Mouse (Mus musculus): ENCODE results near the gene Flcn. TPM values are rescaled to one million over a fixed set of nuclear protein-coding genes. Genes with fewer than 3 reads are reported as not detected.

Flcn gene
- total RNA-seq, 1 experiment, result 24.6 TPM

DNA sequence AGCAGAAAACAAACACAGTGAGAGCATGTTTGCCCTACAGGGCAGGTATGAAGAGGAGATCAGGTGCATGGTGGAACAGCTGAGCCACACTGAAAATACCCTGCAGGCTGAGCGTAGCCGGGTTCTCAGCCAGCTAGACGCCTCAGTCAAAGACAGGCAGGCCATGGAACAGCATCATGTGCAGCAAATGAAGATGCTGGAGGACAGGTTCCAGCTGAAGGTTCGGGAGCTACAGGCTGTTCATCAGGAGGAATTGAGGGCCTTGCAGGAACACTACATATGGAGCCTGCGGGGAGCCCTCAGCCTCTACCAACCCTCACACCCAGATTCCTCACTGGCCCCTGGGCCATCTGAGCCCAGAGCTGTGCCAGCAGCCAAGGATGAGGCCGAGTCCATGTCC is 49.0 kb downstream of the Flcn start:
- H3K9ac ChIP-seq (ENCODE audit: insufficient read depth, low read depth, low read length, poor library complexity, severe bottlenecking), result no peak overlapping the region
- DNase-seq (ENCODE audit: low read depth, low spot score), result no peak
- H3K4me3 ChIP-seq (ENCODE audit: insufficient read depth in 1 of 2, low read depth in 1 of 2, low read length in 2 of 2, poor library complexity in 1 of 2, severe bottlenecking in 1 of 2), result no peak overlapping the region
- no peaks in the 10 kb centered on the region for H3K9me3 ChIP-seq (ENCODE audit: control insufficient read depth, insufficient read depth, low read depth, low read length)
- in situ Hi-C loops (cut with MboI; ENCODE audit: low sequenced_read_pairs in 2 of 2, unreplicated experiment in 2 of 2), result no loop called here
- no peaks in the 10 kb centered on the region for H3K4me1 ChIP-seq (ENCODE audit: control insufficient read depth in 2 of 2, insufficient read depth in 2 of 2, low read length in 2 of 2, poor library complexity in 1 of 2)
- peaks cover 17% of the 10 kb centered on the region; the same call in 1 of the 2 replicates for H3K36me3 ChIP-seq (ENCODE audit: control insufficient read depth, insufficient read depth, low read length, poor library complexity, severe bottlenecking)
- TF ChIP-seq ZC3H11A (IDR thresholded peaks at IDR 0.05; ENCODE audit: borderline replicate concordance, low read depth, low read length), result no peak
- no peak for TF ChIP-seq HCFC1 (IDR thresholded peaks at IDR 0.05; ENCODE audit: borderline replicate concordance, insufficient read depth, low read length)
- no peak for TF ChIP-seq ZNF384 (IDR thresholded peaks at IDR 0.05; ENCODE audit: low read depth, low read length)
- no peak for TF ChIP-seq MAFK (IDR thresholded peaks at IDR 0.05; ENCODE audit: insufficient read depth, low read depth, low read length)
- TF ChIP-seq CHD2 (IDR thresholded peaks at IDR 0.05; ENCODE audit: low read depth, low read length), result no peak
- no peak overlapping the region for H3K27ac ChIP-seq (ENCODE audit: insufficient read depth, low read depth, low read length, poor library complexity, severe bottlenecking)

DNA sequence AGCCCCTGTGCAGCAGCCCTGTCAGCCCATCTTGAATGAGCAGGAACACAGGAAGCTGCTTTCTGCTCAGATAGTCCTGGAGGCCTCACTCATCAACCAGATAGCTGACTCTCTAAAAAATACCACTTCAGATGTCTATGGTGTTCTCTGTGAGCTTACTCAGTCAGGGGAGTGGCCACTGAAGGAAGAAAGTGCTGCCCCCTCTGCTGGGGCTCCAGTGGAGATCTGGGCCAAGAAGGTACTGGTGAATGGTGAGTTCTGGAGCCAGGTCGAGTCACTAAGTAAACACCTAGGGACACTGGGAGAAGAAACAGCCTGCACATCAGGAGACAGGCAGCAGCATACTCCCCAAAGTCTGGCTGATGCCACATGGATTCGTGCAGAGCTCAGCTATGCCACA is 50.2 kb downstream of the Flcn start:
- Histone ChIP-seq H3K9me3 (ENCODE audit: control insufficient read depth, insufficient read depth, low read depth, low read length) (no peaks in the 10 kb centered on the region), H3K36me3 (ENCODE audit: control insufficient read depth, insufficient read depth, low read length, poor library complexity, severe bottlenecking) (peaks cover 23% of the 10 kb centered on the region; the same call in 1 of the 2 replicates), H3K4me3 (ENCODE audit: insufficient read depth in 1 of 2, low read depth in 1 of 2, low read length in 2 of 2, poor library complexity in 1 of 2, severe bottlenecking in 1 of 2) (no peak overlapping the region), H3K27ac (ENCODE audit: insufficient read depth, low read depth, low read length, poor library complexity, severe bottlenecking) (no peak overlapping the region), H3K4me1 (ENCODE audit: control insufficient read depth in 2 of 2, insufficient read depth in 2 of 2, low read length in 2 of 2, poor library complexity in 1 of 2) (no peaks in the 10 kb centered on the region), H3K9ac (ENCODE audit: insufficient read depth, low read depth, low read length, poor library complexity, severe bottlenecking) (no peak overlapping the region)
- in situ Hi-C loops (cut with MboI; ENCODE audit: low sequenced_read_pairs in 2 of 2, unreplicated experiment in 2 of 2), result no loop called here
- no peak for TF ChIP-seq ZNF384 (IDR thresholded peaks at IDR 0.05; ENCODE audit: low read depth, low read length)
- TF ChIP-seq ZC3H11A (IDR thresholded peaks at IDR 0.05; ENCODE audit: borderline replicate concordance, low read depth, low read length), result no peak
- TF ChIP-seq MAFK (IDR thresholded peaks at IDR 0.05; ENCODE audit: insufficient read depth, low read depth, low read length), result no peak
- no peak for TF ChIP-seq HCFC1 (IDR thresholded peaks at IDR 0.05; ENCODE audit: borderline replicate concordance, insufficient read depth, low read length)
- TF ChIP-seq CHD2 (IDR thresholded peaks at IDR 0.05; ENCODE audit: low read depth, low read length), result no peak
- no peak for DNase-seq (ENCODE audit: low read depth, low spot score)

DNA sequence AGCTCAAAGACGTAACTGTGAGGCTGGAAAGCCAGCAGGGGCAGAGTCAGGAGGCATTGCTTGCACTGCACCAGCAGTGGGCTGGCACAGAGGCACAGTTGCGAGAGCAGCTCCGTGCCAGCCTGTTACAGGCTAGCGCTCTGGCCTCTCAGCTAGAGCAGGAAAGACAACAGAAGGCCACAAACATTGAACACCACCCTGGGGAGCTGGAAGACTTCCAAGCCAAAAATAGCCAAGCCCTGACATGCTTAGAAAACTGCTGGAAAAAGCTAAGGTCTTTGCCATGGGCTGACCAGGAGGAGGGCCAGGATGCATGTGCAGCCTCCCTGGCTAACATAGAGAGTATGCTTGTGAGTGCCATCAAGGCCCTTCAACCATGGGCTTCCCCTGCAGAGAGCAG is 50.6 kb downstream of the Flcn start:
- Histone ChIP-seq H3K9ac (ENCODE audit: insufficient read depth, low read depth, low read length, poor library complexity, severe bottlenecking) (no peak overlapping the region), H3K9me3 (ENCODE audit: control insufficient read depth, insufficient read depth, low read depth, low read length) (no peaks in the 10 kb centered on the region), H3K4me1 (ENCODE audit: control insufficient read depth in 2 of 2, insufficient read depth in 2 of 2, low read length in 2 of 2, poor library complexity in 1 of 2) (no peaks in the 10 kb centered on the region), H3K27ac (ENCODE audit: insufficient read depth, low read depth, low read length, poor library complexity, severe bottlenecking) (no peak overlapping the region), H3K4me3 (ENCODE audit: insufficient read depth in 1 of 2, low read depth in 1 of 2, low read length in 2 of 2, poor library complexity in 1 of 2, severe bottlenecking in 1 of 2) (no peak overlapping the region), H3K36me3 (ENCODE audit: control insufficient read depth, insufficient read depth, low read length, poor library complexity, severe bottlenecking) (peaks cover 24% of the 10 kb centered on the region; the same call in 1 of the 2 replicates)
- no peak for DNase-seq (ENCODE audit: low read depth, low spot score)
- no peak for TF ChIP-seq HCFC1 (IDR thresholded peaks at IDR 0.05; ENCODE audit: borderline replicate concordance, insufficient read depth, low read length)
- TF ChIP-seq ZNF384 (IDR thresholded peaks at IDR 0.05; ENCODE audit: low read depth, low read length), result no peak
- TF ChIP-seq MAFK (IDR thresholded peaks at IDR 0.05; ENCODE audit: insufficient read depth, low read depth, low read length), result no peak
- TF ChIP-seq ZC3H11A (IDR thresholded peaks at IDR 0.05; ENCODE audit: borderline replicate concordance, low read depth, low read length), result no peak
- no peak for TF ChIP-seq CHD2 (IDR thresholded peaks at IDR 0.05; ENCODE audit: low read depth, low read length)
- in situ Hi-C loops (cut with MboI; ENCODE audit: low sequenced_read_pairs in 2 of 2, unreplicated experiment in 2 of 2), result no loop called here

DNA sequence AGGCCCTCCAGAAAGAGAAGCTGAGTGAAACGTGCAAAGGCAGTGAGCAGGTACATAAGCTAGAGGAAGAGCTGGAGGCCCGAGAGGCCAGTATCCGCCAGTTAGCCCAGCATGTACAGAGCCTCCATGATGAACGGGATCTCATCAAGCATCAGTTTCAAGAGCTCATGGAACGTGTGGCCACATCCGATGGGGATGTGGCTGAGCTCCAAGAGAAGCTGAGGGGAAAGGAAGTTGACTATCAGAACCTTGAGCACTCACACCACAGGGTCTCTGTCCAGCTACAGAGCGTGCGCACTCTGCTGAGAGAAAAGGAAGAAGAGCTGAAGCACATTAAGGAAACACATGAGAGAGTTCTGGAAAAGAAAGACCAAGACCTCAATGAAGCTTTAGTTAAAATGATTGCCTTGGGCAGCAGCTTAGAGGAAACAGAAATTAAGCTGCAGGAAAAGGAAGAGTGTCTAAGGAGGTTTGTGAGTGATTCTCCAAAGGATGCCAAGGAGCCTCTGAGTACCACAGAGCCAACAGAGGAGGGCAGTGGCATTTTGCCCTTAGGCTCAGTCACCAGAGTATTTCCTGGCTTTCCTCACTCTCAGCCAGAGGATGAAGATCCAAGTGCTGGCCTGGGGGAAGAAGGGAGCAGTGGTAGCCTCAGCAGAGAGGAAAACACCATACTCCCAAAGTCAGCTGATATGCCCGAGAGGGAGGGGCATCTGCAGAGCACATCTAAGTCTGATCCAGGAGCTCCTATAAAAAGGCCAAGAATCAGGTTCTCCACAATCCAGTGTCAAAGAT is 51.4 kb downstream of the Flcn start:
- H3K4me3 ChIP-seq (ENCODE audit: insufficient read depth in 1 of 2, low read depth in 1 of 2, low read length in 2 of 2, poor library complexity in 1 of 2, severe bottlenecking in 1 of 2), result no peak overlapping the region
- no peaks in the 10 kb centered on the region for H3K9me3 ChIP-seq (ENCODE audit: control insufficient read depth, insufficient read depth, low read depth, low read length)
- H3K9ac ChIP-seq (ENCODE audit: insufficient read depth, low read depth, low read length, poor library complexity, severe bottlenecking), result no peak overlapping the region
- TF ChIP-seq MAFK (IDR thresholded peaks at IDR 0.05; ENCODE audit: insufficient read depth, low read depth, low read length) (no peak), CHD2 (IDR thresholded peaks at IDR 0.05; ENCODE audit: low read depth, low read length) (no peak), ZC3H11A (IDR thresholded peaks at IDR 0.05; ENCODE audit: borderline replicate concordance, low read depth, low read length) (no peak), HCFC1 (IDR thresholded peaks at IDR 0.05; ENCODE audit: borderline replicate concordance, insufficient read depth, low read length) (no peak), ZNF384 (IDR thresholded peaks at IDR 0.05; ENCODE audit: low read depth, low read length) (no peak)
- H3K36me3 ChIP-seq (ENCODE audit: control insufficient read depth, insufficient read depth, low read length, poor library complexity, severe bottlenecking), result peaks cover 24% of the 10 kb centered on the region; the same call in 1 of the 2 replicates
- no peaks in the 10 kb centered on the region for H3K4me1 ChIP-seq (ENCODE audit: control insufficient read depth in 2 of 2, insufficient read depth in 2 of 2, low read length in 2 of 2, poor library complexity in 1 of 2)
- in situ Hi-C loops (cut with MboI; ENCODE audit: low sequenced_read_pairs in 2 of 2, unreplicated experiment in 2 of 2), result no loop called here
- no peak for DNase-seq (ENCODE audit: low read depth, low spot score)
- no peak overlapping the region for H3K27ac ChIP-seq (ENCODE audit: insufficient read depth, low read depth, low read length, poor library complexity, severe bottlenecking)

Data from ES-E14 (cell line).